Mouse (Mus musculus) ES-E14 (cell line): ENCODE measurements around the gene Kcng4.

Source experiments
- HCFC1 ChIP-seq: IDR thresholded peaks from 2 replicates; pipeline ENCODE4 v1.6.1; 2012; ENCODE audit warnings: low read length, inconsistent platforms, borderline replicate concordance; ENCODE audit not compliant: insufficient read depth
- MAFK ChIP-seq: IDR thresholded peaks from 2 replicates; pipeline ENCODE4 v1.6.1; 2014; ENCODE audit warnings: mild to moderate bottlenecking, low read depth, low read length, inconsistent platforms; ENCODE audit not compliant: insufficient read depth
- ZNF384 ChIP-seq: IDR thresholded peaks from 2 replicates; pipeline ENCODE4 v1.6.1; 2012; ENCODE audit warnings: low read depth, low read length, inconsistent platforms

DNA sequence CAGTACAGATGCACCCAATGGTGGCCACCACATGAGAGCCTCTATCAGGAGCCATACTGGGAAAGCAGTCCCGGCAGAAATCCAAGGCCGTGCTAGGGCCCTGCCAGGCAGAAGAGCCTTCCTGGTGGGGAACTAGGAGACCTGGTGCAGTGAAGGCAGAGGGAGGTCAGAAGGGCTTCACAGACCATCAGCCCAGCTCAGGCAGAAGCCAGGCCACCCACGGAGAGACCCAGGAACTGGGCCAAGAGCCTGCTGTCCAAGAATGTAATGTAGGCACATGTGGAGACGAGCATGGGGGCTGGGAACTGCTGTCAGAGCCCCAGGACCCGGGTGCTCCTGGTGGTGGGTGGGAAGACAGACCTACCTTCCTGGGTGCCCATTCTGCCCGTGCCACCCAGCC lies 29.8 kb upstream of the Kcng4 start:
- no peak for TF ChIP-seq HCFC1
- no peak for TF ChIP-seq MAFK
- no peak for TF ChIP-seq ZNF384
